Mouse (Mus musculus) c-Kit-negative CD71-positive TER-119-positive erythroid progenitor cells, embryonic 14.5 days (primary cell): ENCODE data around the gene Gm3029.
"Not testable (repeated sequence)": the region's sequence is repeated elsewhere in the genome, so short reads cannot be mapped to it uniquely, and the experiment has no call there.

Experiments used
- DNase-seq: peaks from one replicate; pipeline ENCODE4 v3.0.0-alpha.2; 2013; ENCODE audit warnings: low read depth, low spot score

Gm3029 gene

GRCm38 (mm10) chr14:3931456-3931855 is at the start of gene Gm3029:
Gm3029 (plus strand) TSS chr14:3931756.
- DNase-seq: not testable (repeated sequence)

GRCm38 (mm10) chr14:3883872-3884271 is 47.7 kb upstream of the Gm3029 start, which contains the start of gene Gm2916:
Gm2916 (plus strand) TSS chr14:3884172.
- not testable (repeated sequence) for DNase-seq

GRCm38 (mm10) chr14:3963247-3963646 is 31.7 kb downstream of the Gm3029 start, which contains the start of gene Gm3095:
Gm3095 (plus strand) TSS chr14:3963547.
- not testable (repeated sequence) for DNase-seq
